Mouse (Mus musculus) thymus, postnatal 4 days (tissue): ENCODE data around the gene Gm42372.
A peak's percentile ranks its signal among the peaks of the same experiment; 100 is the strongest.
"Not testable (repeated sequence)": the region's sequence is repeated elsewhere in the genome, so short reads cannot be mapped to it uniquely, and the experiment has no call there.

Source experiments
- DNase-seq: peaks from one replicate; pipeline ENCODE4 v3.0.0; 2021

Gm42372 gene

GRCm38 (mm10) chr7:16982859-16983568 lies at the start of gene Gm42372:
TSS of gene Gm42372 (plus strand) at chr7:16983086.
- DNase-seq = peak; percentile 91

- DNase-seq = peak; percentile 69
Observed at GRCm38 (mm10) chr7:16937312-16937711, 45.6 kb upstream of the Gm42372 start.

- no peak for DNase-seq
Observed at GRCm38 (mm10) chr7:16938117-16938791, 44.6 kb upstream of the Gm42372 start.

GRCm38 (mm10) chr7:16940292-16940691 lies 42.6 kb upstream of the Gm42372 start:
- DNase-seq = no peak

- peak; percentile 54 for DNase-seq
Observed at GRCm38 (mm10) chr7:16942861-16943260, 40.0 kb upstream of the Gm42372 start.

- DNase-seq = peak; percentile 95
Observed at GRCm38 (mm10) chr7:16944061-16944807, 38.7 kb upstream of the Gm42372 start, which contains the start of gene Pnmal2. TSS of gene Pnmal2 (plus strand) at chr7:16944682.

- DNase-seq = no peak
Observed at GRCm38 (mm10) chr7:16944808-16945315, 38.0 kb upstream of the Gm42372 start.

- peak; percentile 41 for DNase-seq
Observed at GRCm38 (mm10) chr7:16945419-16945818, 37.5 kb upstream of the Gm42372 start.

- DNase-seq = peak; percentile 35
Observed at GRCm38 (mm10) chr7:16946441-16947348, 36.2 kb upstream of the Gm42372 start.

GRCm38 (mm10) chr7:16947349-16947895 lies 35.5 kb upstream of the Gm42372 start:
- no peak for DNase-seq

GRCm38 (mm10) chr7:16947959-16948361 lies 34.9 kb upstream of the Gm42372 start:
- no peak for DNase-seq

GRCm38 (mm10) chr7:16948923-16949458 lies 33.9 kb upstream of the Gm42372 start:
- no peak for DNase-seq

GRCm38 (mm10) chr7:16949908-16950841 lies 32.7 kb upstream of the Gm42372 start:
- peak; percentile 91 for DNase-seq

- DNase-seq = peak; percentile 87
Observed at GRCm38 (mm10) chr7:16950861-16951635, 31.8 kb upstream of the Gm42372 start.

- not testable (repeated sequence) for DNase-seq
Observed at GRCm38 (mm10) chr7:16953776-16954175, 29.1 kb upstream of the Gm42372 start.

GRCm38 (mm10) chr7:16955712-16956111 lies 27.2 kb upstream of the Gm42372 start:
- DNase-seq = no peak

- DNase-seq = no peak
Observed at GRCm38 (mm10) chr7:16956410-16957265, 26.2 kb upstream of the Gm42372 start.

GRCm38 (mm10) chr7:16959539-16960187 lies 23.2 kb upstream of the Gm42372 start, which contains the start of gene Pnmal1:
TSS of gene Pnmal1 (plus strand) at chr7:16959679.
- DNase-seq = peak; percentile 40
